Comparison of ENCODE assay signal across 10 mouse cellular contexts in the genomic region with DNA sequence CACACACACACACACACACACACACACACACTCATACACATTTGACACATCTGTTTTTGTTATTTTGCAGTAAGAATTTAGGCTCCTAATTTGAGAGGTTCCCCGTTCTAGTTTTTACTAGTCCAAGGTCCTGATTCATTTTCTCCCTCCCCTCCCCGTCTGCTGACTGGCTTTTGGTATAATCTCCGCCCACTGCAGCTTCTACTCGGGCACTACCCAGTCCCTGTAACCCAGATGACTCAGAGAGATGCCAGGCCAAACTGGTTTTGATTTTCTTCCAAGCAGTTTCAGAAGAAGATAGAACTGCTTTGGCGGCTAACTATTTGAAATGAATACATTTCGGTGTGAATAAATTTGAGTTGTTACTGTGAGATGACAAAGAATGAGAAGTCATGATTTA.
DNase-seq lines count a peak whose midpoint lies in the region; ATAC-seq and TF ChIP-seq lines count a peak whose summit lies in the region.
"Had no signal": no experiment of that assay in that cellular context is flagged by ENCODE, and none has a peak within 500 bp of the region (broad histone marks: within the 10 kb centered on the region; RNA-seq: fewer than 3 reads in every experiment).

No protein-coding gene starts in this region.

- H3K27ac ChIP-seq in kidney, adult 2 months (ENCODE audit: insufficient read depth, low read depth, low read length), result no peak overlapping the region
- no peak overlapping the region for H3K27ac ChIP-seq in kidney, embryonic 16.5 days (ENCODE audit: low read length)
- H3K27ac ChIP-seq in forebrain, postnatal 0 days (ENCODE audit: low read depth, low read length), result no peak overlapping the region
- H3K27ac ChIP-seq in intestine, postnatal 0 days (ENCODE audit: low read depth, low read length), result no peak overlapping the region
- H3K27ac ChIP-seq: hindbrain, embryonic 10.5 days had no signal

- H3K4me3 ChIP-seq in kidney, adult 2 months (ENCODE audit: insufficient read depth, low read depth, low read length), result no peak overlapping the region
- H3K4me3 ChIP-seq in kidney, embryonic 16.5 days (ENCODE audit: low read length), result no peak overlapping the region
- H3K4me3 ChIP-seq in forebrain, postnatal 0 days (ENCODE audit: low read depth, low read length), result no peak overlapping the region
- no peak overlapping the region for H3K4me3 ChIP-seq in intestine, postnatal 0 days (ENCODE audit: low read depth, low read length)
- H3K4me3 ChIP-seq: hindbrain, embryonic 10.5 days had no signal

- H3K4me2 ChIP-seq in kidney, embryonic 16.5 days (replicated peaks; ENCODE audit: low read depth, low read length), result no peak overlapping the region
- no peak overlapping the region for H3K4me2 ChIP-seq in forebrain, postnatal 0 days (ENCODE audit: low read depth)
- H3K4me2 ChIP-seq in intestine, postnatal 0 days (replicated peaks; ENCODE audit: low read depth), result no peak overlapping the region

- H3K9ac ChIP-seq in kidney, embryonic 16.5 days (replicated peaks; ENCODE audit: low read length), result no peak overlapping the region
- H3K9ac ChIP-seq in forebrain, postnatal 0 days, result no peak overlapping the region
- no peak overlapping the region for H3K9ac ChIP-seq in intestine, postnatal 0 days (ENCODE audit: low read depth, low read length)

- no peaks in the 10 kb centered on the region for H3K27me3 ChIP-seq in kidney, adult 2 months (replicated peaks; ENCODE audit: control insufficient read depth, insufficient read depth, low read length)
- H3K27me3 ChIP-seq in kidney, embryonic 16.5 days (ENCODE audit: insufficient read depth, low read length), result no peaks in the 10 kb centered on the region
- H3K27me3 ChIP-seq in forebrain, postnatal 0 days (ENCODE audit: insufficient read depth, low read length), result no peaks in the 10 kb centered on the region
- H3K27me3 ChIP-seq in intestine, postnatal 0 days (replicated peaks; ENCODE audit: control insufficient read depth, insufficient read depth, low read length), result no peaks in the 10 kb centered on the region

- WGBS in kidney, adult 2 months, result 31% methylated on average over 6 of the region's 6 CpGs
- 54% methylated on average over 6 of the region's 6 CpGs for WGBS in kidney, embryonic 16.5 days
- WGBS in forebrain, postnatal 0 days, result 45% methylated on average over 6 of the region's 6 CpGs
- WGBS in intestine, postnatal 0 days, result 54% methylated on average over 6 of the region's 6 CpGs

- TF ChIP-seq POLR2A in kidney, adult 2 months (IDR thresholded peaks at IDR 0.05; ENCODE audit: low read depth, low read length), result no peak

- H3K36me3 ChIP-seq in kidney, adult 2 months (ENCODE audit: control insufficient read depth, insufficient read depth, low read length), result no peaks in the 10 kb centered on the region
- H3K36me3 ChIP-seq in kidney, embryonic 16.5 days (ENCODE audit: insufficient read depth, low read length), result no peaks in the 10 kb centered on the region
- no peaks in the 10 kb centered on the region for H3K36me3 ChIP-seq in forebrain, postnatal 0 days (ENCODE audit: insufficient read depth)
- H3K36me3 ChIP-seq in intestine, postnatal 0 days (ENCODE audit: control insufficient read depth, insufficient read depth), result no peaks in the 10 kb centered on the region
- H3K36me3 ChIP-seq: hindbrain, embryonic 10.5 days had no signal

- H3K4me1 ChIP-seq in kidney, adult 2 months (ENCODE audit: control insufficient read depth, insufficient read depth, low read length), result no peaks in the 10 kb centered on the region
- 0 out of 2 replicates have a peak, but pooled peaks cover 2% of the 10 kb centered on the region for H3K4me1 ChIP-seq in kidney, embryonic 16.5 days (ENCODE audit: insufficient read depth, low read length)
- no peaks in the 10 kb centered on the region for H3K4me1 ChIP-seq in forebrain, postnatal 0 days (ENCODE audit: insufficient read depth)
- H3K4me1 ChIP-seq in intestine, postnatal 0 days (replicated peaks; ENCODE audit: control insufficient read depth, insufficient read depth, low read length), result no peaks in the 10 kb centered on the region
- H3K4me1 ChIP-seq: hindbrain, embryonic 10.5 days had no signal

- peak; percentile 23 for DNase-seq in kidney, adult 2 months
- peak; percentile 62 for DNase-seq in MN1 (ENCODE audit: low spot score)
- peak; percentile 92 for DNase-seq in brain, adult 2 months (ENCODE audit: low read depth, low spot score)
- peak; percentile 25 for DNase-seq in kidney, postnatal 14 days
- DNase-seq in forebrain, postnatal 0 days, result no peak
- DNase-seq: thymus, postnatal 4 days had no signal

- no peak for ATAC-seq in kidney, embryonic 16.5 days (ENCODE audit: low FRiP score, low TSS enrichment)
- no peak for ATAC-seq in granulocyte monocyte progenitor cell, adult 5-6 weeks (replicated peaks; ENCODE audit: poor library complexity, severe bottlenecking)
- ATAC-seq in forebrain, postnatal 0 days, result no peak
- ATAC-seq in intestine, postnatal 0 days, result no peak

- TF ChIP-seq CTCF in kidney, adult 2 months (conservative IDR thresholded peaks at IDR 0.05; ENCODE audit: insufficient read depth, insufficient read length, low read depth, low read length), result no peak
- TF ChIP-seq CTCF in forebrain, postnatal 0 days (IDR thresholded peaks at IDR 0.05; ENCODE audit: low read depth), result no peak
- no peak for TF ChIP-seq CTCF in intestine, postnatal 0 days (IDR thresholded peaks at IDR 0.05; ENCODE audit: low read depth)

- H3K9me3 ChIP-seq in kidney, embryonic 16.5 days (ENCODE audit: low read length), result no peaks in the 10 kb centered on the region
- H3K9me3 ChIP-seq in forebrain, postnatal 0 days (ENCODE audit: low read length), result no peaks in the 10 kb centered on the region
- no peaks in the 10 kb centered on the region for H3K9me3 ChIP-seq in intestine, postnatal 0 days (ENCODE audit: control insufficient read depth)
- H3K9me3 ChIP-seq: hindbrain, embryonic 10.5 days had no signal
